Mouse (Mus musculus): Measurements from ENCODE around the gene Lmln.
"Not testable (repeated sequence)": the region's sequence is repeated elsewhere in the genome, so short reads cannot be mapped to it uniquely, and the experiment has no call there.

Lmln gene

DNA sequence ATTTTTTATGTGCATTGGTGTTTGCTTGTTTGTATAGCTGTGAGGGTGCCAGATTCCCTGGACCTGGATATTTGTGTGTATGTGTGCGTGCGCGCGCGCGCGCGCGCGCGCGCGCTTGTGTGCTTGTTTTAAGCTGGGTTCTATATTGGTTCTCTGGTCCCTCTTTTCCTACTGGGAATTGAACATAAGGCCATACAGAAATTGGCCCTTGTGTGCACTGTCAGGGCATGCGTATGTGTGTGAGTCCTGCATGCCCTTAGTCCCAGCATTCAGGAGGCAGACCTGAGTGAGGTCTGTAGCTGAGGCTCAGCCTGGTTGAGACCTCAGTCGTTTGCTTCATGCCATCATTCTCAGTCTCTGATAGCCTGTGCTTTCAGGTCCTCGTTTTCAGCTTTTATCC is 4.3 kb upstream of the Lmln start:
- no peak for ATAC-seq (ENCODE audit: low TSS enrichment)

DNA sequence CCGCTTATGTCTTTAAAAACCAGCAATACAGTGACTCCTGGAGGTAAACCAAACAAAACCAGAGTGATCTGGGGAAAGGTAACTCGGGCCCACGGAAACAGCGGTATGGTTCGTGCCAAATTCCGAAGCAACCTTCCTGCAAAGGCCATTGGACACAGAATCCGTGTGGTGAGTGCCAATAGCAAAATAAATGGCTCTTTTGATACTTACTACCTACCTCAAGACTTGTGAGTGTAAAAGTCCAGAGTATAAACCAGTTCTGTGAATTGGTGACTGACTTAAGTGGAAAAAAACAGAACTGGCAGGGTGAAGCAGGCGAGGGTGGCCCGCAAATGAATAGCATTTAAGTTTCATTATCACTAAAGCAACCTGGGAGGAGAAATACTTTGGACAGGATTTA is 3.7 kb upstream of the Lmln start:
- not testable (repeated sequence) for ATAC-seq (ENCODE audit: low TSS enrichment)

DNA sequence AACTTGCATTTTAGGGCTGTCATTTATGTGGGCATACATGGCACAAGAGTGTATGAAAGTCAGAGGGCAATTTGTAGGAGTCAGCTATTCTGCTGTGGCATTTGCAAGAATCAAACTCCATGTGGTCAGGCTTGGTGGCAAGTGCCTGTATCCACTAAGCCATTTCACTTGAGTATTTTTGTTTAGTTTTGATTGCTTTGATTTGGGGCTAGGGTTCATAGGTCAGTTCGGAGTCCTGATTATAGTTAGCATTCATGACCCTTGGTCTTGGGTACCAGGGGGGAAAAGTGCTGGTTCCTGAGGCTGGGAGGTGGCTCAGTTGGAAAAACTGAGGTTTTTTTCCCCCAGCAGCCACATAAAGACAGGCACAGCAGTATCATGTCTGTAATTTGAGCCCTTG is 2.9 kb upstream of the Lmln start:
- no peak for ATAC-seq (ENCODE audit: low TSS enrichment)

DNA sequence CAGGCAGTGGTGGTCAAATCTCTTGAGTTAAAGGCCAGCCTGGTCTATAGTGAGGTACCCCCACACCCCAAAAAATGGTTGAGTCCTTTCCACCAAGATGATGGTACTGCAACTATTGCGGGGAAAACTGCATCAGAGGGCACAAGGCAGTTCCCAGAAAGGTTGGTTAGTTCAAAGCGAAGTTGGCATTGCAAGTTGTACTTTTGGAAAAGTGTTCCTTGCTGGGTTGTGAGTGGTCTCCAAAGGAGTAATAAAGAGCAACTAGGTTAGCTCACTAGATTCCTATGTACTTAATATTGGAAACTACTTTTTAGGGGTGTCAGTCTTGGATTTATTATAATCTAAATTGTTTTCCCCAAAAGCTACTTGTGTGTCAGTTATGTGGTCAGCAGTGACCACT is 1.4 kb upstream of the Lmln start:
- no peak for ATAC-seq (ENCODE audit: low TSS enrichment)

DNA sequence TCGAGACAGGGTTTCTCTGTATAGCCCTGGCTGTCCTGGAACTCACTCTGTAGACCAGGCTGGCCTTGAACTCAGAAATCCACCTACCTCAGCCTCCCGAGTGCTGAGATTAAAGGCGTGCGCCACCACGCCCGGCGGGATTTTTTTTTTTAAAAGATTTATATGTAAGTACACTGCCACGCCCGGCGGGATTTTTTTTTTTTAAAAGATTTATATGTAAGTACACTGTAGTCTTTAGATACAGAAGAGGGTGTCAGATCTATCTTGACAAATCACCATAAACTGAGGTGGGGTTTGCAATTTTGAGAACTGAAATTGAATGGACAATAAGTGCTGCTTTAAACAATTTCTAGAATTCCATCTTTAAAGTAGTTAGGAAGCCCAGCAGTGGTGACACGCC is 921 bp upstream of the Lmln start:
- ATAC-seq (ENCODE audit: low TSS enrichment): no peak

DNA sequence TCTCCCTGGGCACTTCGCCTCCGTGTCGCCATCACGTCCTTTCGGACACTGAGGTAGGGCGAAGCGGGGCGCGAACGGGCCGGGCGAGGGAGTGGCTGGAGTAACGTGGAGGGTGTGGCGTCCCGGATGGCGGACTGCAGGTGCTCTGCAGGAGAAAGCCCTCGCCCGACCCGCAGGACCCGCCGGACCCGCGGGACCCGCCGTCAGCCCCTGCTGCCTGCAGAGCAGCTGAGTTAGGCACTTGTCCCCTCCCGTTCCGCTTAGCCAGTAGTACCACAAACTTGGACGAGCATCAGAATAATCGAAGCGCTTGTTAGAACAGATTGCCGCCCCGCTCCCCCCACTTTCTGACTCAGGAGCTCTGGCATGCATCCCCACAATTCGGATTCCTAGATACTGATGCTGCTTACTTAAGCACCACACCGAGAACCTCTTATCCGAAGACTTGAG is 386 bp downstream of the Lmln start:
- peak; percentile 62 for ATAC-seq (ENCODE audit: low TSS enrichment)

DNA sequence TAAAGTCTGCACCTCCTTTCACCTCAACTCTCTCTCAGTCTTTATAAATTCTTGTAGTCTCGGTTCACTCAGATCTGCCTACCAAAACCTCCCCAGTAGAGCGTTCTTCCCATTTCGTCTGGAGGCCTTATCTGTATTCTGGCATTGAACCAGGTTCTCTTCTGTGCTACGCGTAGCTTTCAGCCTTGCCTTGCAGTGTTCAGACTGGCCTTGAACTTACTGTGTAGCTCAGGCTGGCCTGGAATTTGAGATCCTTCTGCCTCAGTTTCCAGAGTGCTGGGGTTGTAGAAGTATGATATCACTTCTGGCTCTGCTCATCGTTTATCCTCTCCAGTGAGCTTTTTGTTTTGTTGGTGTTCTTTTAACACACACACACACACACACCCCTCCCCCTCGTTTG is 946 bp downstream of the Lmln start:
- ATAC-seq (ENCODE audit: low TSS enrichment): no peak

DNA sequence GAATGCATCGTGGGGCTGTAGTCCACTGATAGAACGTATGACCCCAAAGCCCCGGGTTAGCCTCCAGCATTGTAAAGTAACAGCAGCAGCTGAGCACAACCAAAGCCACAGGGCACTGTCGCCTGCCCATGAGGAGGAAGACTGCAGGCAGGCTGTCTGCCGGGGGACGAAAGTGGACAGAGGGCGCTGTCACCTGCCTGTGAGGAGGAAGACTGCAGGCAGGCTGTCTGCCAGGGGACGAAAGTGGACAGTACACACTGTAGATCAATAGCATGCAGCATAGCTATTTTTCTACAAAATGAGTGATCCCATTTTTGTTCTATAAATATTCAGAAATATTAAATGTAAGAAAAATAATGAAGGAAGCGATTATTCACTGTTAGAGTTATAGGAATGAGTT is 2.3 kb downstream of the Lmln start:
- no peak for ATAC-seq (ENCODE audit: low TSS enrichment)

DNA sequence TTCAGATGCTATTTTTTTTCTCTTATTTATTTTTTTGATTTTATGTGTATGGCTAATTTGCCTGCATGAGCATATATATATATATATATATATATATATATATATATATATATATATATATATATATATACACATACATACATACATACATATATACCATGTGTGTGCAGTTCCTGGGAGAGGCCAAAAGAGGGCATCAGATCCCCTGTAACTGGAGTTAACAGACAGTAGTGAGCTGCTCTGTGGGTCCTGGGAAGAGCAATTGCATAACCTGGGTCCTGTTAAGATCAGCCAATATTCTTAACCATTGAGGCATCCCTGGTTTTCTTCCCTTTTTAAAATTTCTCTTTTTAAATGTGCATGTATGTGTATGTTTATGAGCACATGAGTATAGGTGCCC is 8.6 kb downstream of the Lmln start:
- ATAC-seq (ENCODE audit: low TSS enrichment): no peak

DNA sequence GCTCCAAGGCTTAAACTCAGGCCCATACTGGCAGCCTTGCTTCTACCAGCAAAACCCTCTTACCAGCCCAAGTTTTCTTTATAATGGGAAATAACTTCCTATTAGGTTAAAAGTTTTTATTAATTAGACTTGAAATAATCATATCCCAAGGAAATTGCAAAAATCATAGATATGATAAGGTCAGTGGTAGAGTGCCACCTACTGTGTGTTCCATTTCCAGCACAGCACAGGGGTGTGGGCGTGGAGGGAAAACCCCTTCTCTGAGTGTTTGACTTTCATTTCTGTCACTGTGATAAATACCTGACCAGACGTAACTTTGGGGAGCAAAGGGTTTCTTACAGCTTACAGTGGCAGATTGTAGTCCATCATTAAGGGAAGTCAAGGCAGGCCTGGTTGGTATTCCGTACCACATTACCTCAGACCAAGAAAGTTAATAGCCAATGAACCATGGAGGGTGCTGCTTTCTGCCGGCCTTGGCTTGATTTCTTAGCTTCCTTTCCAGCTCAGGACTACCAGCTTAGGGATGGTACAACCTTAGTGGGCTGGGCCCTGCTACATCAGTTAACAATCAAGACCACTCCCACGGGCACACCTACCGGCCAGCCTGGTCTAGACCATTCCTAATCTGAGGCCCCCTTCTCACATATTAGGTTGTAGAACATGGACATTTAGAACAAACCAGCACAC is 10.7 kb downstream of the Lmln start:
- no peak for ATAC-seq (ENCODE audit: low TSS enrichment)

DNA sequence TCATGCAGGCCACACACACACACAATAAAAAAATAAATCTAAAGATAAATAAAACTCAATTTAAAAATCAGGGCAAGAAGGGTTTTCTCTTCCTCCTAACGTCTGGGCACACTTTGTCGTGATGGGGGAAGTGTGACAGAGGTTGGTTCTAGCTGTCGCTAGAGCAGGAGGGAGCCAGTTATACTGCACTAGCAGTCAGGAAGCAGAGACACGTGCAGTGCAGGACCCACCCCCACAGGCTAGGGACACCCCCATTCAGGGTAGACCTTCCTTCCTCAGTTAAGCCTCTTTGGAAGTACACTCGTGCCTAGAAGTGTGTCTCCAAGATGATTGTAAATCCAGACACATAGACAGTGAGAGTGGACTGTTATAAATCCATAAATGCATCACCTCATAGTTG is 12.6 kb downstream of the Lmln start:
- no peak for ATAC-seq (ENCODE audit: low TSS enrichment)

DNA sequence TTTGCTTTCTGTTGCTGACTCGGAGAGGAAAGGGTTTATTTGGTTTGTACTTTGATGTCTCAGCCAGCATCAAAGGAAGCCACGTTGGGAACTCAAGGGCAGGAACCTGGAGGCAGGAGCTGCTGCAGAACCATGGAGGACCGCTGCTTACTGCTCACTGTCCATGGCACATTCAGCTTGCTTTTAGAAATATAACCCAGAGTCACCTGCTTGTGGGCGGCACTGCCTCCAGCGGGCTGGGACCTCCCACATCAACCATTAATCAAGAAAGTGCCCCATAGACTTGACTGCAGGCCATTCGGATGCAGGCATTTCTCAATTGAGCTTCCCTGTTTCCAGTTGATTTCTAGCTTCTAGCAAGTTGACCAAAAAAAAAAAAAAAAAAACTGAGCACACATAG is 13.8 kb downstream of the Lmln start:
- no peak for ATAC-seq (ENCODE audit: low TSS enrichment)

DNA sequence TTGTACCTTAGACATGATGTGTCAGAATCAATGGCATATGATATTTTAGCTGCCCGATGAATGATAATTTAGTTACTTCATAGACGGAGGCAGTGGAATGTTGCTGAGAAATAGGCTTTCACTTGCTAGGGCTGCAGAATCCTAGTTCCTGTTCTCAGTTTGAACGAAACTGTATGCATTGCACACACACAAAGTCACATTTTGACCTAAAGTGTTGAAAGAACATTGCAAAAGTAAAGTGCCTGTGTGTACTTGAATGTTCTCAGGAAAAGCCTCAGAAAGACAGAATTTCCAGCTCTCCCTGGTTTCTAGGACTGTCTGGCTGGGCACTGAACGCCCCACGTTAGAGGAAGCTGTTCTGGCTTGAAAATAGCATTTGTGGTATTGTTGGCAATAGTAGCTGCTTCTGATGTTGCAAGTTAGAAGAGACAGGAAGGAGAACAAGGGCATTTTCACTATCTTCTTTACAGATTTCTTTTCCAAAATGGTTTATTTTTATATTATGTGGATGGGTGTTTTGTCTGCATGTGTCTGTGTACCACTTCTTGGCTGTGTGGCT is 14.8 kb downstream of the Lmln start:
- no peak for ATAC-seq (ENCODE audit: low TSS enrichment)

DNA sequence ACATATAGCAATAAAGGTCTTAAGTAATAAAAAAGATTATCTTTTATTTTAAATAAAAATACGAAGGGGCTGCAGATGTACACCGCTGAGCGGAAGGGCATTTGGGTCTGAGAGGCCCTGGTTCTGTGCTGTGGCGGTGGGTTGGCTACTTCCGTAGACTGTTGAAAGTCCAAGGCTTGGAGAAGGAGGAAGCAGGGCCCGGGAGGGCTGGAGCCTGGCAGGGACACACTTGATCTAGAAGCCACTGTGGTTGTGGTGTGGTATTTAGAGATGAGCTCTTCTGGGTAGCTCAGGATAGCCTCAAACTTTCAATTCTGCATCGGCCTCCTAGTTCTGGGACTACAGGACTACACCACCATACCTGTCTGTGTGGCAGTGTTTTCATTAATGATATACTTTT is 17.7 kb downstream of the Lmln start:
- ATAC-seq (ENCODE audit: low TSS enrichment): no peak

DNA sequence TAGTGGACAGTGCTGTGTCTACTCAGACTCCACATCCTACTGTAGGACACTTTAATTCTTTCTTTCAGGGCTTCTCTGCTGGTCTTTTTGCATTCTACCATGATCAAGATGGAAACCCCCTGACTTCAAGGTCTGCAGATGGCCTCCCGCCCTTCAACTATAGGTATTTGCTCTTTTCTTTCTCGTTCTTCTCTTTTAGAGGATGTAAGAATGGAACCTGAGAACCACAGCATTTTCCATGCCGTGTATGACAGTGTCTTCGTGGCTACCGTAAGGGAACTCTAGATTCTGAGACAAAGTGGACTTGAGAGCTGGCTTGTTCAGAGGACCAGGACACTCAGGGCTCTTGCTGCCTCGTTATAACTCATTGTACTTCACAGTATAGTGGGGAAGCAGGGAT is 20.6 kb downstream of the Lmln start:
- ATAC-seq (ENCODE audit: low TSS enrichment): no peak

DNA sequence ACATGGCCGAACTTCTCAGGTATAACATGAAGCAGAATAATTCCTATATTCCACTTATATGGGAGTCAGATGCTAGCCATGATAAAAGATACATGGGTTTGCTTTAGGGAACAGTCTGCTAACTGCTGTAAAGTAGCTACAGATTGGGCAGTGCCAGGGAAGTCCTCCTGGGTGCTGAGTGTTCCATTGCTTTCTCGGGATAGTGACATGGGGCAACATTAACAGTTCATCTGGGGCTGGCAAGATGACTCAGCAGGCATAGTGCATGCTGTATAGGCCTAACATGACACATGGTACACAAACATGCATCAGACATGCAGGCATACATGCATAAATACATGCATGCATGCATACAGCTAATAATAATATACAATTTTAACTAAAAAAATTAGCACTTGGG is 21.7 kb downstream of the Lmln start:
- ATAC-seq (ENCODE audit: low TSS enrichment): no peak

DNA sequence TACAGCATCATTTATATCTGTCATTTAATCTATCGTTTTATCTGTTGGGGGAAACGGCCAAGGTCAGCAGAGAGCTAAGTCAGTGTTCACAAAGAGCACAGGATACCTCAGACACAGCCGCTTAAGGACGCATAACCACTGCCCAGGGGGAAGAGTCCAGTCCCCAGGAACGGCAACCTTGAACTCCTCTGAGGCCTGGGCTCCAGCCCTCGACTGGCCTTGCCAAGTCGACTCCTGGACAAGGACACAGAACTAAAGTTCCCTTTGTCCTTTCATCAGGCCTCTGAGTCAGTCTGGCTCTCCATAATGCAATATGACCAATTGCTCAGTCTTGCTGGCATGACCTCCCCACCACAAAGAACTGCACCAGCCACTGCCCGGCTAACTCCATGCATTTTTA is 23.3 kb downstream of the Lmln start:
- no peak for ATAC-seq (ENCODE audit: low TSS enrichment)

DNA sequence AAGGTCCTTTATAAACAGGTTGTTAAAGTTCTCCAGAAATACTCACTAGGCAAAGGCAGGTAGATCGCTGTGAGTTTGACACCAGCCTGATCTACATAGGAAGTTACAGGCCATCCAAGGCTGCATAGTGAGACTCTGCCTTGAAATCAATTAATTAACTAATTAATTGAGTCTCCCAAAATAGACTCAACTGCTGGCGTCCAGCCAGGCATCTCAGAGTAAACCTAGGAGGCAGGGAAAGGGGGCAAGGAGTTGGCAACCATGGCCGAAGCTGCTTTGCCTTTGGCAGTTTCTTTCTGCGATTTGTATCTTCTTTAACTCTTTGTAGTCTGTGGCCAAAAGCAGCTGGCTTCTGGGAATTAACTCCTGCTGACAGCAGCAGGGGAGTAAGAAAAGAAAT is 51.4 kb downstream of the Lmln start:
- no peak for ATAC-seq (ENCODE audit: low TSS enrichment)

DNA sequence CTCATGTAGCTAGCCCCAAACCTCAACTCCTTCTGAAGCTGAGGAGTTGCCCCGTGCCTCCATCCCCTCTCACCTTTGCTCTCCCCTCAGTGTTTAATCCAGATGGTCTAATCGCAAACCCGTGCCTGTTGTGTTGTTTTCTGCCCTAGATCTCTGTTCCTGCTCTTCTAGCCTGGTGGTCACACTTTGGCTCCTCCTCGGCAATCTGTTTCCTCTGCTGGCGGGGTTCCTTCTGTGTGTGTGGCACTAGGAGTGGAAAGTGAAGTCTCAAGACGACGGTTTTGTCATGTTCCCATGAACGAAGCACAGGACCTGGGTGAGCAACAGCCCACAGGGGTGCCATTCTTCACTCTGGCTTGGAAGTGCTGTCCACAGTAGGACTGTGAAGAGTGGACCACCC is 61.1 kb downstream of the Lmln start:
- ATAC-seq (ENCODE audit: low TSS enrichment): no peak

DNA sequence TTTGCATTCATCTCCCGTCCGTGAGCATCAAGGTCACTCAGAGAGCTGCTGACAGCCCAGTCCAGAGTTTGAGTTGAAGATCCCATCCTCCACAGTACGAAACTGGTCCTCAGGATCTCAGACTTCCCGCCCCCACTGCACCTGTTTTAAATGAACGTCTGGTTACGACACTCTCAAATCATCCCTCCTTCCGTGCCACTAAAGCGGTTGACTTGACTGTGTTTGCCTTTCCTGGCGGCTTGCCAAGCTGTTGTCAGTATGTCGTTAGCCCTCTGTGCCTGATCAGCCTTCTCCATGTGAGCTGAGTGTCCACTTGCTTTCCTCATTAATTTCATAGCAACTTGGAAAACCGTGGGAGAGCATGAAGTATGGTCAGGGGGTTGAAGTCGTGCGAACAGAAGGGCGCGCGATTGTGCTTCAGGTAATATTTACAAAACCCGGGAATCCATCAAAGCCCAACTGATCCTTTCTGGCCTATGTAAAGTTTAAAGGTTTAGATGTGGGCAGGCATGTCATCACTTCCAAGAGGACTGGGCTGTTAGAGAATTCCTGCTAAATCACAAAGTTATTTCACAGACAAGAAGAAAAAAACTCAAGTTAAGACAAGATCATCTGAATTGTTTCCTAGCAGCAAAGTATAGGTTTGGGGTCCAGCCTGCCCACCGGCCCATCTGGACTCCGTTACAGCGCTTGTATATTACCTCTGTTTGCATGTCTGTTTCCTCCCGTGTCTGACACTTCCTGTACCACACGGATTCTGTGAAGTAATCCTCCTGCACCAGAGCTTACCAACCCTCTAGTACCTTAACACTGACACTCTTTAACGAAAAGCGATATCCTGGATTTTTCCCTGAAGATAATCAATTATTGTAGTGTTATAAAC is 61.9 kb downstream of the Lmln start:
- no peak for ATAC-seq (ENCODE audit: low TSS enrichment)

DNA sequence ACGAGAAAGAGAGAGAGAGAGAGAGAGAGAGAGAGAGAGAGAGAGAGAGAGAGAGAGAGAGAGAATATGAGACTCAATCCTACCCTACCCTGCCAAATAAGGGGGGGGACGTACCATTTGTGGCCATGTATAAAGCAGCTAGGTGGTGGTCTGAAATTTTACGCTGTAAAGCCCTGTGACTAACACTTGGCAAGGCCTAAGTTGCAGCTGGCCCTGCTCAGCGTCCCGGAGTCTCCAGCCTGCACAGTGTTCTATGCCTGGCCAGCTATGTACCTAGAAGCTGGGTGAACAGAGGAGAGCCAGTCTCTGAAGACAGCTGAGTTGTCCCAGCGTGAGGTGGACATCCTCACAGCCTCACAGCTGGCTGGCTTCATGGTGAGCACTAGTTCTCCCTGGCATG is 64.7 kb downstream of the Lmln start:
- no peak for ATAC-seq (ENCODE audit: low TSS enrichment)

DNA sequence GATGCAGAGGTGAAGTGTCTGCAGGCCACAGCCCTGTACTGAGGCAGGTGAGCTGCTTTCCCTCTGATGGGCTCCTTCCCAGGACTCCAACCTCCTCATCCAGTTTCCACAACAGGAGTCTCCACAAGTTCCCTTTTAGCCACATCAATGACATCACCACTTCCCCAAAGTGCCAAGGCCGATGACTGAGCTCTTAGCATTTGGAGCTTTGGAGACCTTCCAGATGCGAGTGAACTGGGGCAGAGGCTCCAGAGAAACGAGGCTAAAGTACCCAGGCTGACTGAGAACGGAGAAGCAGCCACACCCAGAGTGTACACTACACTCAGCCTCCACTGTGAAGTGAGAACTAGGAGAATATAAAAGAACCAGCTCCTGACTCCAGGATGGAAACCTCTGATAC is 68.4 kb downstream of the Lmln start:
- peak; percentile 80 for ATAC-seq (ENCODE audit: low TSS enrichment)

DNA sequence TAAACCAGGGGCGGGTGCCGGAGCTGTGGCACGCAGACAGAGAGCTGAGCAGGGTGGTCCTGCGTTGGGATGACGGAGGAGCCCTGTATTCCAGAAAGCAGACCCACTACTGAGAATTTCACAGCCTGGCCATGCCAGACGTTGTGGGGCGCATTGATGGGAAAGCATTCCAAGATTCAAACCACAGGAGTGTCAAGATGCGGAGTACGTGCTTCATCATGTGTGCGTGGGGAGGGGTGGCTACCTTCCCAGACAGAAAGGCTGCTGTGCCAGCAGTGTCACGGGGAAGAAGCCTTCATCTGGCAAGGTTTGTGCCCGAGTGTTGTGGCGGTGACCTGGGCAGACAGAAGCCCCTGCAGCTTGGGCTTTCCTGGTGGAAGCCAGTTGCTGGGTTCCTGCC is 70.9 kb downstream of the Lmln start:
- peak; percentile 58 for ATAC-seq (ENCODE audit: low TSS enrichment)
